Mouse (Mus musculus) gastrocnemius, postnatal 4 days (tissue): ENCODE measurements around the gene Acox2. TPM values are rescaled to one million over a fixed set of nuclear protein-coding genes. Genes with fewer than 3 reads are reported as not detected.
A peak's percentile ranks its signal among the peaks of the same experiment; 100 is the strongest.
"Not testable (repeated sequence)": the region's sequence is repeated elsewhere in the genome, so short reads cannot be mapped to it uniquely, and the experiment has no call there.

Experiments
- DNase-seq, 2 experiments: peaks; one replicate each; pipeline ENCODE4 v3.0.0; 2021 to 2022; ENCODE audit warnings: low spot score in 2 of 2, mixed read lengths in 2 of 2
- long read RNA-seq, 2 experiments: library from polyadenylated mRNA; stranded (forward); transcript quantifications; one replicate each; pipeline ENCODE4 v2.0.0; 2021
- total RNA-seq, 2 experiments: library from RNA; stranded (reverse); gene quantifications; 2 replicates each; pipeline ENCODE4 v1.2.3; 2021

Acox2 gene
- 1 to 10 TPM in 1 of 2 experiments, not detected in 1; 1.0 TPM for total RNA-seq
- long read RNA-seq, experiment 1, partial matches to known transcripts: 0 of 1 reads
- long read RNA-seq, experiment 1, other reads (novel, unspliced or antisense): 0 of 1 reads
- long read RNA-seq, experiment 2, partial matches to known transcripts: 0 of 1 reads
- long read RNA-seq, experiment 2, other reads (novel, unspliced or antisense): 1 of 1 reads

DNA sequence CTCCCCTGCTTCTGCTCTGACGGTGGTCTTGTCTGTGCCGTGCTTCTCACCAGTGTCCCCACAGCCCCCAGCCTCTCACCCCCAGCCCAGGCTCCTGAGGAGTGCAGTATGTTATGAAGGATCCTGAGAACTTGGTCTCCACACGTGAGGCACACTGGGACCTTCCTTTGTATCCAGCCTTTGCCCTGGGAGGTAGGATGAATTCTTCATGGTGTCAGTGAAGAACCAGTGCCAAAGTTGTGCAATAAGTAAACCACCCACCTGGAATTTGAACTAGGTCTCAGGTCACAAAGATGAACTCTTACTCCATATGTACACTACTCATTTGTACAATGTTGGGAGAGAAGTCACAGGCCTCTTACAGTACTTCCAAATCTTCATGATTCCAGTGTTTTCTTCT, at the start of gene Acox2:
Gene Acox2, minus strand, starts transcription at position 188 of the 400 bp plus-strand sequence.
- no peak for DNase-seq

DNA sequence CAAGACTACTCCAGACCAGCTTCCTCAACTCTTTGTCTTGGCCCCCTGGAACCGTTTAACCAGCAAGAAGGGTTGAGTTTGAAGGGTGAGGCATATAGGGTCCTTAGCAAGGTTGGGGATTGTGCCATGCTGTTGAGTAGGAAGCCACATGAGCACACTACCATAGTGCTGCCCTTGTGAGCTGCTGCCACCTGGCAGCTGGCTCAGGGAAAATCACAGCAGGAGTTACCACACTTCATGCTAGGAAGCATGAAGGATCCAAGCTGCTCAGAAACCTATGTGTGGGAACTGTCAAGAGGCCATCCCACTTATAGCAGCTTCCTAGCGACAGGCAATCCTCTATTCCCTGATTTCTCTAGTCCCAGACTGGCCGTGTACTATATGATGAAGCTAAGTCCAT, 49.5 kb upstream of the Acox2 start:
- no peak for DNase-seq

DNA sequence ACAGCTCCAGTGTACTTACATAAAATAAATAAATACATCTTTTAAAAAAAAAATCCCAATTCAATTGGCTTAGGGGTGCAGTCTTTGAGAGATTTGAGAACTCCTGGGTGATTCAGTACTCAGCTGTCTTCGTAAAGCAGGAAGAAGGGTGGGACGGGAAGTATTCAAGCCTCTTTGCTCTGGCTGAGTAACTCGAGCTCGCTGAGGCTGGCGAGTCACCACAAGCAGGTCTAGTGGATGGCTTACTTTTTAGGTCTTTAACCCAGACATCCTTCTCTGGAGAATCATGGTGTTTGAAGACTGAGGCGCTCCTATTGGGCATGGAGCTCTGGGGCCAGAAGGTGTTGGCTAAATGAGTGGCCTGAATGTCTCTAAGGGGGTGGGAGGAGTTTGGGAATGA, 47.7 kb upstream of the Acox2 start:
- DNase-seq: no peak

DNA sequence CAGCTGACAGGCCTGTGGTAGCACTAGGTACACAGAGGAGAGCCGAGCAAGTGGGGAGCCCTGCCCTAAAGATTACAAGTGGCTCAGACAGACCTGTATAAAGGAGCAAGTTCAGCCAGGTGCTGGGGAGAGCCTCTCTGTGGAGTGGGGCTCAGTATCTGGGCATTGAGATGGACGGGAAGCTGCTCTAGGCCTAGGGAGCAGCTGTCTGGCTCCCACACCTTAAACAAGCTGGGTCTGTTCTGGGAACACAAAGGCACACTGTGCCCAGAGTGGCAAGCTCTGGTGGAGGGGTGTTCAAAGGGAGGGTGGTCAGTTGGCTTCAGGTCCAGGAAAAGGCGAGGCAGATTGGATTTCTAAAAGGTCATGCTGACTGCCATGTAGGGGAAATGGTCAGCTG, 45.9 kb upstream of the Acox2 start:
- DNase-seq: no peak

DNA sequence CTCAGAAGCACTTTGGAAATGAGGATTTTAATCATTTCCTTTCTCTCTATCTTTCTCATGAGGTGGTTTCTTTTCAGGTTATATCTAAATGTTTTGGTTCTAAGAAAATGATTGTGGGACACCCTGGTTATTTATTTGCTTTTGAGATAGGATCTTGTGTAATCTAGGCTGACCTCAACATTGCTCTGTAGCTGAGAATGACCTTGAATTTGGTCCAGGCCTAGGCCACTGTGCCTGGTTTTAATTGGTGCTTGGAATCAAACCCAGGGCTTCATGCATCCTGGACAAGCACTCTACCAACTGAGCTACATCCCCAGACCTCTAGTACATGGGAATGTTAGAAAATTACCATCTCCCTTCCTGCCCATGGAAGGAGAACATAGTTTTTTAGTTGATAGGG, 44.9 kb upstream of the Acox2 start:
- no peak for DNase-seq

GRCm38 (mm10) chr14:8302687-8303086, 43.5 kb upstream of the Acox2 start:
- no peak for DNase-seq

- DNase-seq: peak; percentile 23 to 30
These were observed 41.1 kb upstream of the Acox2 start for GRCm38 (mm10) chr14:8300281-8300680.

DNA sequence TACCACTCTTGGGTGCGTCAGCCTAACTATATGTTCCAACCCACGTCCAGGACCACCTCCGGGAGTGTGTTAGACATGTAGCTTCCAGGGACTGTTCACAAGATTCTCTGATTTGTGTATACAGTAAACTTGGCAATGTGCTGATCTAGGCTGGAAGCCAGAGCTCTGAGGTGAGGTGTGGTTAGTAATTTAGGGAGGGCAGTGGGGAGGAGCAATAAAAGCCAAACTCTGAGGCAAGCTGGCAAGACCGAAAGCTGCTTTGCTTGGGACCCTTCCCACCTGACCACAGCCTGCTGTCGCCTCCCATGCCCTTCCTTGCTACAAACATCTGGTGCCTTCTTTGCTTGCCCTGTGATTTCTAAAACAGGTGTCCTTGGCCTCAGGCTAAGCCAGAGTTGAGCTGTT, 38.7 kb upstream of the Acox2 start:
- no peak for DNase-seq

DNA sequence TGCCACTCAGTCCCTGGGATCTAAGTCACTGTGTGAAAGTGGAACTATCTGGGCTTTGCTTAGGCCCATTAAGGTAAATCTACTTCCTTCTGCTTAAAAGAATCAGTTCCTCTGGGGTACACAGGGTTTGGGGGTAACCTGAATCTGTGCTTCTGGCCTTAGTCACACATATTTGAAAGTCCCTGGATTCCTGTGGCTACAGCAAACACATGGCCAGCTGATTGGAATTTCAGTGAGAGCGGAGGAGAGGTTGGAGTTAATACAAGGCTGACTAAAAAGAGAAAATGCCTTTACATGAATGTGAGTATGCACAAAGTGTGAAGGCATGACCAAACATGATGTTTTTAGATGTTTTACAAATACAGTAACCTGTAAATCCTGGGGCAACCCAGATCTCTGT, 35.1 kb upstream of the Acox2 start:
- no peak for DNase-seq

DNA sequence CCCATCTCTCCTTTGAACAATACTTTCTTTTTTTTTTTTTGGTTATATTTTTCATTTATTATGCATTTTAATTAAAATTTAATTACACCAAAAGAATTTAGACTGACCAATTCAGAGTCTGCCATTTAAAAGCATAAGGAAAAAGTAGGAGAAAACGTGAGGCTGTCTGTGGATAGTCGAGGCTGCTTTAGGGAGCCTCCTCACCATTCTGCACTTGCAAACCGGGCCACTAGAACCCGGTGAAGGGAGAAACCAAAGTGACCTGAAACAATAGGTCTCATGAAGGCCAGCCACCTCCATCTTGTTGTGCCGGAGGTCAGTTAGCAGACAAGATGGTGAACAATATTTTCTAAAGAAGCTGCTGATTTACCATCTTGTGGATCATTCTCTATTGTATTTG, 27.4 kb upstream of the Acox2 start:
- peak; percentile 62 to 69 for DNase-seq

DNA sequence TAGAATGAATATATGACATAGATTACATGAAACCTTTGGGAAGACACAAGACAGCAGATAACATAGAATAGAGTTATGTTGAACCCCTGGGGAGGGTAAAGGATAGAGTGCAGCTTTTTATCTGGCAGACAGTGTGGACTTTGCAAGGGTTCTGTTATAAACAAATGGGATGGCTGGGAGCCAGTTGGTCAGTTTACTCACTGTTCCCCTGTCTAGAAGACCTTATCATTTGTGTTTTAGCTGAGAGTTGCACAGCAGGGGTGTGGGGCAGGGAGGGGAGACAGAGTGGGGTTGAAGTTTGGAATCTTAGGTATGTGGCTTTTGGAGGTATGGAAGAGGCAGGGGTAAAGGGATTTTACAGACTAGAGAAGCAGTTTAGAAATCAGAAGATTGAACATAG, 24.6 kb upstream of the Acox2 start:
- no peak for DNase-seq

DNA sequence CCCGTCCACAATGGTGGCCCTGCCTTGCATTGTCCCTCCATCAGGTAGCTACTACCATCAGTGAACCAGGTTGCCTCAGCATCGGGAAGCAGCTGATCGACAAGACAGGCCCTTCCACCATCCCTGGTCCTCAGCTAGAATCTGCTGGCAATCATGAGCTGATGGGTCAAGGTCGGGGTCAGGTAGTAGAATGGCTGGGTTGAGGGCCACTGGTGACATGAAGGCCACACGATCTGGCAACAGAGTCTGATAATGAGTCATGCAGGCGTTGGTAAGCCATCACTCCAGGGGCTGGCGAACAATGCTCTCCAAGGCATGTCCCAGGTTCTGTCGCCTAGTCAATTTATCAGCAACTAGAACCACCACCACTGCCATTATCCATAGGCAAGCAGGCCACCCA, 12.1 kb upstream of the Acox2 start:
- not testable (repeated sequence) for DNase-seq

DNA sequence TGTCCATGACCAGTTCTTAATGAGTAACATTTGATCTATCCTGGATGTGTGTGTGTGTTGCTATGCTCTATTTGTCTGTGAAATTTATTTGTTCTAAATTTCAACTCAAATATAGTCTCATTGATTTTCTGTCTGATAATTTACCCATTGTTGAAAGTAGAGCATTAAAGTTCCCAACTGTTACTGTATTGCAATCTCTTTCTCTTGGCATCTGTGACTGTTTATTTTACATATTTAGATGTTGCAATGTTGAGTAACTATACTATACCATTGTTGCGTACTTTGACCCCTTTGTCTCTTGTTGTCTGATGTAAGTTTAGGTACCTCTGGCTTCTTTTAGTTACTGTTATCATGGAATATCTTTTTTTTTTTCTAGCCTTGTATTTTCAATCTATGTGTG, 5.2 kb upstream of the Acox2 start:
- DNase-seq: no peak

DNA sequence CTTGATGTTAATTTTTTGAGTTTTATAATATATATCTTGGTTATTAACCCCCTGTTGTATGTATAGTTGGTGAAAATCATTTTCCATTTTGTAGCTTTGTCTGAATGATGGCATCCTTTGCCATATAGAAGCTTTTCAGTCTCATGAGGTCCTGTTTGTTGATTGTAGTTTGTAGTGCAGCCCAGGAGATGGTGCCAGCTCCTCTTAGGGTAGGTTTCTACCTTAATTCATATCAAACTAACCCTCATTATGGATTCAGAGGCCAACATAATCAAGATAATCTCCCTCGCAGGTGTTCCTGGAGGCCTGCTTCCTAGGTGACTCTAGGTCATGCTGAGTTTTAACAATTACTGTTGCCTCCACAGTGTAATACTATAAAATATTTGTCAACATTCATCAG, 3.1 kb upstream of the Acox2 start:
- DNase-seq: no peak

GRCm38 (mm10) chr14:8260214-8260613, 1.1 kb upstream of the Acox2 start:
- DNase-seq: no peak

DNA sequence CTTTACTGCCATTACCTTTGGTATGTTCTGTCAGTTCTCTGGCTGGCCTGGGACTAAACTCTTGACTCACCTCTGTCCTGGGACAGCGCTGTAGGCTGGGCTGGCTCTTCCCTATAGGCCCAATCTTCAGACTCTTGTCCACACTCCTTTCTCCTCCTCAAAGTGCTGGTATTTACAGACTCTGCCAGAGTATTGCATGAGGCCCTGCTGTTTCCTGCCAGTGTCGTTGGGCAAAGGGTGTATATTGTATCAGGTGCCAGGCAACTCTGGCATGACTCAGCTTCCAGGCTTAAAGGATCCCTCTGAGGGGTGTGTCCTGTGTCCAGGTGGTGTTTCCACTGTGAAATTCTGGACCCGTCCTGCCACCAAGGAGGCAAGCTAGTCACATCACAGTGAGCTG, 401 bp downstream of the Acox2 start:
- no peak for DNase-seq

- DNase-seq: no peak
These were observed 872 bp downstream of the Acox2 start for GRCm38 (mm10) chr14:8258335-8258627.

DNA sequence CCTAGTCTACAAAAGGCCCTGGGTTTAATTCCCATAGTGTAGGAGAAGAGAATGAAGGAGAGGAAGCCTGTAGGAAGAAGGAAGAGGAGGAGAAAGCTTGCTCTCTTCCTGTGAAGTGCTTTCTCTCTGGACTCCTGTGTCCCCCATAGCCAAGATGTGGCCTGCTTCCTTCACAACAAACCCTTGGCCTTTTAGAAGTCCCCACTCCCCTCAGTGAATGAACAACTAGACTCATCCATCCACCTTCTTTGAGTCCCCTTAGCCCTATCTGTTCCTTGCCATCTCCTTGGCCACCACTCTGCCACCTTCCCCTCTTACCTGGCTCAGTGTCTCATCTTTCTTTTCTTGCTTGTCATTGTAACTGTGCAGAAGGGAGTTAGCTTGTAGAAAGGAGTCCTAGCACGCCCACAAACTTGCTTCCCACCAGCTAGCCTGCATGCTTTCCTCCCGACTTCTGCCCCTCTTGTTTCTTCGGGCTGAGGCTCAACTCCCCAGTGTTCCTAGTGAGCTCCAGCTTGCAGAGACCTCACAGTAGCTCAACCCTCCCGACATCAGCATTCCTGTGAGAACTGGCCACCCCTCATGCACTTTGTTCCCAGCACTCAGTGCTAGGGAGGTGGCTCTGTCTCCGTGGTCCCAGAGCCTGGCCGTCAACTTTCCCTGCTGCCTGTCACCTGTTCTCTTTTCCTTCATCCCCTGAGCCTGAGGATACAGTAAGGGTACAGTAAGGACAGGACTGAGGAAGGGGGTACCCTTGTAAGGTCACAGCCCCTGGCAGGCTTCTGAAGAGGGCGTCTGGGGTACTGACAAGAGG, 1.4 kb downstream of the Acox2 start:
- no peak for DNase-seq

- no peak for DNase-seq
These were observed 2.3 kb downstream of the Acox2 start for GRCm38 (mm10) chr14:8256881-8257280.

- DNase-seq: no peak
These were observed 3.1 kb downstream of the Acox2 start for GRCm38 (mm10) chr14:8256072-8256471.

- peak in 1 of 2 experiments; percentile 41 for DNase-seq
These were observed 4.0 kb downstream of the Acox2 start for GRCm38 (mm10) chr14:8255076-8255729.

DNA sequence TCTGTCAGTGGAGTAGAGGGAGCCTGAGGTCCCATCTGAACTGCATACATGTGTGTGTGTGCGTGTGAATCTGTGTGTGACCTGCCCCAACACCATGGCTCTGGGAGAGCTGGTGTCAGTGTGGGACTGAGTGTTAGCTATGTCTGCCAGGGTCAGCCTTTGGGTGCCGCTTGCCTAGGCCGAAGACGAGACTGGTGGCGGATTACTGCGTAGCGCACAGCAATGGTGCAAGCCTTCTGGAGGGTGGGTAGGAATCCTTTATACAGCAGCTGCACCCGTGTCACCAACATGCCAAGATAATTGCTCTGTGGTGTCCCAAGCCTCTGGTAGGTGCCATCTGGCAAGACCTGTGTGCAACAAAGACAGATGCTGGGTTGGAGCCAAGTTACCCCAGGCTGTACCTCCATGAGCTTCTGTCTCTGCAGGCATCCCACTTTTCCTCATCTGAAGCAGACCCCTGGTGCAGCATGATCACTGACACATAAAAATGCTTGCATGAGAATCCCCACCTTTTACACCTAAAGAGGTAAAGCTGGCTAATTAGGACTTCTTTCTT, 7.7 kb downstream of the Acox2 start:
- DNase-seq: no peak
